Mouse (Mus musculus) regulatory T cell (primary cell): ENCODE measurements at regions not wholly inside any gene's neighbourhood (a gene's known extent, or its start where the extent isn't known, plus 50 kb on each side); places are given as distances from the start of the nearest gene placed in this dataset.

Experiments used
- in situ Hi-C: fragments of 300-600 bp; cut with MboI, MseI; formaldehyde crosslinking; loops from one replicate; pipeline ENCODE4 v1.15.1; 2025; ENCODE audit warnings: high pct_unique_total_duplicates

GRCm38 (mm10) chr17:4668511-4668910 is 325.6 kb upstream of the Arid1b start:
- in situ Hi-C loops = no loop called here

- in situ Hi-C loops = no loop called here
These were observed 320.9 kb upstream of the Arid1b start for GRCm38 (mm10) chr17:4673271-4673670.

DNA sequence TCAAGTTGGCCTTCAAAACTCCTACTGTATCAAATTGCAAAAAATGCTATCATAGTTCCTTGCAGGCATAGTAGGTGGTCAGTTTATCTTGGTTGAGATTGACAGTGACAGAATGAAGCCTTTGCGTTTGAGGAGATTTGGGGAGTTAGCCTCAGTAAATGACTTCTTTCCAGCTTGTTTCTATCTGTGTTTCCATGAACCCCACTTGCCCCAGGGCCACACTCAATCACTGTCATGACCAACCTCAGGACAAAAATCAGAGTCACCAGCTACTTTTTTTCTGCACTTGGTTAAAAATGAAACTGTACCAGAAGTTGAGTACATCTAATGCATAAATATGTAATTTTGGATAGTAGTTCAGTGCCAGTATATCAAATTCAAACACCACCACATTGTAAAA is 287.7 kb upstream of the Arid1b start:
- in situ Hi-C loops = no loop called here

DNA sequence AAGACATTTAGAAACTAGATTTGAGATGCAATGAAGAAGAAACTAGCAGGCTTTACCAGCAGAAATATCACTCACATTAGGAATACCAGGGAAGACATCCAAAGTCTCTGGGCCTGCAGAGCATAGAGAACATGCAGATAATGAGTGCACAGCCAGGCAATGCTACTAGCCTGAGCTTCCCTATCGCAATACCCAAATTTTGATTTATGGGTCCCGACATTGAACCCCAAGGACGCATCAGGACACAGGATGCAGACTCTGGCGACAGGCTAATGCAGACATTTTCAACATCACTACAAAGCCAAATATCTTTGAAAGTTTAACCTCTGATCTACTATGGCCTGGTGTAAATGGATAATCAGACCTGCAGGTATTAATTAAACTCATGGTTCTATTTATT is 273.1 kb upstream of the Arid1b start:
- in situ Hi-C loops = no loop called here

- in situ Hi-C loops = no loop called here
These were observed 270.1 kb upstream of the Arid1b start for GRCm38 (mm10) chr17:4724031-4724430.

DNA sequence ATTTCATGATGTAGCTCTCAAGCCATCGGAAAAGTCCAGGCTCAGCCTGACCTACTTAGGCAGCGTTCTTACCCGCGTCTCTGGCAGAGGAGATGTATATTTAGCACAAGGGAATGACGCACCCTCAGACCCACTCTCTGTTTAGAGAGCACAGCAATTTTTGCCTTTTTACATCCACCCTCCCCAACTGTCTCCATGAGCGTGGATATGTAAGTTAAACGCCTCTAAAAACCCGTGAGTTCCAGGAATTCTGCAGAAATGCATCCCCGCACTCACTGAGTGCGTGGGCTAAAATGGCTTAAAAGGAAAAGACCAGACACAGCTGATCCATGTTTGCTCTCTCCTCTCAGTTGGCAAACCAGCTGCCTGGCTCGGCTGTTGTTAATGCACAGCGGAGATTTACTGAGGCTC is 267.8 kb upstream of the Arid1b start:
- in situ Hi-C loops = no loop called here

- in situ Hi-C loops = no loop called here
These were observed 259.7 kb upstream of the Arid1b start for GRCm38 (mm10) chr17:4734412-4734881.

GRCm38 (mm10) chr17:4735185-4735584 is 258.9 kb upstream of the Arid1b start:
- in situ Hi-C loops = no loop called here

GRCm38 (mm10) chr17:4736689-4737088 is 257.4 kb upstream of the Arid1b start:
- in situ Hi-C loops = no loop called here

GRCm38 (mm10) chr17:4738717-4739485 is 255.2 kb upstream of the Arid1b start:
- in situ Hi-C loops = no loop called here

DNA sequence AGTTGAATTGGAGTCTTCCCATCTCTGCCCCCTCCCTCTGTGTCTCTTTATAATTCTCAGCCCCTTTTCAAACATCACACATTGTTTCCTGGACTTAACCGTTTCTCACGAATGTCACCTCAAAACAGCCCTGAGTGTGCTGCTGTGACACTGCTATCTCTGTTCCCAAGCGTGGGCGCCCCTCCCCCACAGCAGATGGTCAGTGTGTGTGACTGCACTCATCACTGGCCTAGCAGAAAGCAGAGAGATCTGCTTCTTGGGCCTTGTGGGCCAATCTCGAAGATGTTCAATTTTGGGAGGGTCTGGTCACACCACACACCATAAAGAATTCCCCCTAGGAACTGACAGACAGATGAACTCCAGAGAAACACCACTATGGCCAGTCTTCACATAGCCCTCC is 253.3 kb upstream of the Arid1b start:
- in situ Hi-C loops = no loop called here

DNA sequence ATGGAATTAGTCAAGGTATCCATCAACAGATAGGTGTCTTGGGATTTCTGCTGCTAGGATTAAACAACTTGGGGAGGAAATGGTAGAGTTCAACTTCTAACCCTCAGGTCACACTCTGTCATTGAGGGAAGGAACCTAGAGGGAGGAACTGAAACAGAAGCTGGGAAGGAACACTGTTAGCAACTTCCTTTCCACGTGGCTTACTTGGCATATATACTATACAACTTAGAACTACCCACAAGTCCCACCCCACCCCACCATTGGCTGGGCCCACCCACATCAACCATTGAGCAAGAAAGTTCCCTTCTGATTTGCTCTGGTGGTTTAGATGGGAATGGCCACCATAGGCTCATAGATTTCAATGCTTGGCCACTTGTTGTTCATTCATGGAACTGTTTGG is 251.8 kb upstream of the Arid1b start:
- in situ Hi-C loops = no loop called here

GRCm38 (mm10) chr17:4762956-4763355 is 231.2 kb upstream of the Arid1b start:
- in situ Hi-C loops = no loop called here

DNA sequence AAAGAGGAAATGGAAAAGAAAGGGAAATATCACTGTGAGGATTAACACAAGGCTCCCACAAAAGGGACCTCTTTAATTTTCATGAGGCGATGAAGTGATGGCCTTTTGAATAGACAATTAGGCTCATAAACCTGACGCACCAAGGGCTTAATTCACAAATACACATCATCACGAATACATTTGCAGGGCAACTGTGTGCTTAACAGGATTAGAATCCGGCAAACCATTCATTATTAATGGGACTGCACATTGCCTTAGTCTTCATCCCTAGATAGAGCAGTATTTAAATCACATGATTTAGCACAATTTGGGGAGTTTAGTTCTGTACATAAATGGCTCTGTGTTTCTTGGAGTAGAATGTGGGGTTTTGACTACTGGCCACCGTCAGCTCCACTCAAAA is 228.4 kb upstream of the Arid1b start:
- in situ Hi-C loops = no loop called here

DNA sequence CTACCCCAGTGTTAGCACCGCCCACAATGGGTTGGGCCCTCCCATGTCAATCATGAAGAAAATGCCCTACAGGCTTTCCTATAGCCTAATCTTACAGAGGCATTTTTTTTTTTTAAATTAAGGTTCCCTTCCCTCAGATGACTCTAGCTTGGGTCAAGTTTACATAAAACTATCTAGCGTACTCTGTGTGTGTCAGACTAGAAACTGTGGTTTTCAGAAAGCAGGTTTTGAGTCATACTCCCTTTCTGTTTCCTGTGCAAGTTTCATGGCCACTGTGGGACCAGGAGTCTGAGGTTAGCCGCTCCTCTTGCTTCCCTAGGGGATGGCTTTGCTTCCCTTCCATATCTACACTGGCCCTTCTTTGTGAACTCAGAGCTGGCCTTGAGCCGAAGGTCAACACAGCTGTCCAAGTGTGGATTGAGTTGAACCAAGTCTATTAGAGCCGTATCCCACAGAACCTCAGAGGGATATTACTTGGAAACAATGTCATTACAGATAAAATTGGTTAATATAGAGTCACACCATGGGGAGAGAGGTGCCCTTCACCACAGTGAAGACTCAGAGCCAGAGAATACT is 226.1 kb upstream of the Arid1b start:
- in situ Hi-C loops = no loop called here

- in situ Hi-C loops = no loop called here
These were observed 224.8 kb upstream of the Arid1b start for GRCm38 (mm10) chr17:4769284-4769683.

GRCm38 (mm10) chr17:4770052-4770451 is 224.1 kb upstream of the Arid1b start:
- in situ Hi-C loops = no loop called here

GRCm38 (mm10) chr17:4778161-4778560 is 216.0 kb upstream of the Arid1b start:
- in situ Hi-C loops = no loop called here

DNA sequence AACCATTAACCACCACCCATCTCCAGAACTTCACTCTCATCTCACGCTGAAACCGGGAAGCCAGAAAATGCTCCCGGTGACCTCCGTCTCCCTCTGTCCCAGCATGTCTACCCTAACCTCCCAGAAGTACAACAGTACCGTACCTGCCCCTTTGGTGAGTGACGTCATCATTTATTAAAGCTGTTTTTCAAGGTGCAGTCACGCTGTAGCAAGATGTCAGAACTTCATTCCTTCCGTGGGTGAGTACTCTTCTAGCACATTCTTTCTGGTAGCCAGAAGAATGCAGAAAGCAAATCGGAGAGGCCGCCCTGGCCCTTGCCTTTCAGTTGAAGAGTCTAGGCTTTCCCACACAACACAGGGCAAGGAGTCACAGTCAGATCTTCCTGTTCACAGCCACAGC is 215.1 kb upstream of the Arid1b start:
- in situ Hi-C loops = no loop called here

DNA sequence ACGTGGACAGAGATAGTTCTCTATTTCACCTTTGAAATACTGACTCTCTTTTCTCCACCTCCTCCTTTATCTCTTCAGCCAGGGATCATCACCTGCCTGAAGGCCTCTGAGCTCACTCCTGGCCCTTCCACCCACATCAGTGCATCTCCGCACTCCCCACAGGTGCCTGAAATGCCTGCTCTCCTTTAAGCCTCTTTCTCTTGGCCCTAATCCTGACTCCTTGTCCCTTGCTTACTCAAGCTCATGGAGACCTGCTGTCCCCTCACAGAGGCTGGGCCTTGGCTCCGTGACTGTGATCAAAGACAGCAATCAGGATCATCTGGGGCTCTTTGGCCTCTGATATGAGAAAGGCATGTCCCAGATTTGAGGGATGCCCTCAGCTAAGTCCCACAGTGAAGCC is 212.5 kb upstream of the Arid1b start:
- in situ Hi-C loops = no loop called here

DNA sequence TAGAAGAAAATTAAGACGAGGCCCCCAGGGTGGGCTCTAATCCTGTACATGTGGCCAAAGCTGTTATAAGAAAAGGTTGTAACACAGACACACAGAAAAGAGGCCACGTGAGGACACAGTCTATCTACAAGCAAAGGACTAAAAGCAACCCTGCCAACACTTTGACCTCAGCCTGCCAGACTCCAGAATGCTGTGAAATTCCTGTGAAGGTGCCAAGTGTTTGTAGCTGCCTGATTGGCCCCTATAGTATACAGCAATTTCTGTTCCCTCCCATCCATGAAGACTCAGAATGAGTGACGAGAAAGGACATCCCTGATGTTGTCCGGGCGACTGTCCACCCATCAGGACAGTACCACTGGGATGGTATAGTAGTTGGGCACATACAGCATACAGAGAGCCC is 209.8 kb upstream of the Arid1b start:
- in situ Hi-C loops = no loop called here

GRCm38 (mm10) chr17:4785281-4785839 is 208.8 kb upstream of the Arid1b start:
- in situ Hi-C loops = no loop called here

DNA sequence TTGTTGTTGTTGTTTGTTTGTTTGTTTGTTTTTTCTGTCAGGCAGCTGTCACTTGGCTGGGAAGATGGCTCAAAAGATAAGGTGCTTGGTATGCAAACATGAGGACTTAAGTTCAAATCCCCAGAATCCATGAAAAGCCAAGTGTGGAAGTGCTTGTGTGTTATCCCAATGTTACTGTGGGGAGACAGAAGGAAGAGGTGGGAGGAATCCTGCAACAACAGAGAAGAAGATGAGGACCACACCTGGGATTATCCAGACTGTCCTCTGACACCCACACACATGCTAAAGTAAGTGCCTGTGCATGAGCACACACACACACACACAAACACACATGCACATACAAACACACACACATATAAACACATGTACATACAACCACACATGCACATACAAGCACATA is 207.6 kb upstream of the Arid1b start:
- in situ Hi-C loops = no loop called here
